Mouse (Mus musculus) embryonic facial prominence, embryonic 13.5 days (tissue): ENCODE measurements around the gene Zdhhc24. TPM values are rescaled to one million over a fixed set of nuclear protein-coding genes. Genes with fewer than 3 reads are reported as not detected.
A peak's percentile ranks its signal among the peaks of the same experiment; 100 is the strongest.
"Not testable (repeated sequence)": the region's sequence is repeated elsewhere in the genome, so short reads cannot be mapped to it uniquely, and the experiment has no call there.

ENCODE experiments used
- ATAC-seq: fragments of 200-750 bp; cut with Nextera tagmentation; 2 replicates; pipeline ENCODE4 v1.8.0; 2017; ENCODE audit warnings: low read depth; ENCODE audit not compliant: insufficient number of reproducible peaks, insufficient read depth, low FRiP score, low TSS enrichment
- H3K27ac ChIP-seq: fragments of 300-500 bp; sonication (generic); 2 replicates; pipeline ENCODE4 v1.5.1; 2015; ENCODE audit warnings: moderate library complexity, mild to moderate bottlenecking, inconsistent platforms
- H3K27me3 ChIP-seq: fragments of 300-500 bp; sonication (generic); 2 replicates; pipeline ENCODE4 v1.6.1; 2015; ENCODE audit warnings: mild to moderate bottlenecking, inconsistent platforms
- H3K36me3 ChIP-seq: fragments of 300-500 bp; sonication (generic); 2 replicates; pipeline ENCODE4 v1.6.1; 2015; ENCODE audit warnings: mild to moderate bottlenecking, inconsistent platforms
- H3K4me1 ChIP-seq: fragments of 300-500 bp; sonication (generic); 2 replicates; pipeline ENCODE4 v1.6.1; 2015; ENCODE audit warnings: inconsistent platforms
- H3K4me2 ChIP-seq: fragments of 300-500 bp; sonication (generic); 2 replicates; pipeline ENCODE4 v1.6.1; 2015; ENCODE audit warnings: moderate library complexity, mild to moderate bottlenecking, inconsistent platforms
- H3K4me3 ChIP-seq: fragments of 300-500 bp; sonication (generic); 2 replicates; pipeline ENCODE4 v1.5.1; 2015; ENCODE audit warnings: mild to moderate bottlenecking, inconsistent platforms
- H3K9ac ChIP-seq: fragments of 300-500 bp; sonication (generic); 2 replicates; pipeline ENCODE4 v1.6.1; 2015; ENCODE audit warnings: mild to moderate bottlenecking, inconsistent platforms
- H3K9me3 ChIP-seq: fragments of 300-500 bp; sonication (generic); 2 replicates; pipeline ENCODE4 v1.6.1; 2016; ENCODE audit warnings: inconsistent platforms
- WGBS: fragments of 180-500 bp; shearing (Covaris S2); methylation state at CpG from one replicate; pipeline ENCODE4 v1.1.7; 2015; ENCODE audit warnings: mixed read lengths; 5-methylcytosine and 5-hydroxymethylcytosine counted together
- polyA plus RNA-seq: library from polyadenylated mRNA; unstranded; fragments of >200 nt; fragmentation: Nextera tagmentation; extraction: Ambion mirVana; gene quantifications from 2 replicates; pipeline ENCODE4 v1.2.1, GENCODE M21; 2015

Zdhhc24 gene
- polyA plus RNA-seq, 1 experiment from 2014 or later, result 10.4 TPM

GRCm38 (mm10) chr19:4849800-4850199 lies 28.7 kb upstream of the Zdhhc24 start:
- no peaks in the 10 kb centered on the region for H3K9me3 ChIP-seq
- no peak for ATAC-seq
- 58% methylated on average over 4 of the region's 4 CpGs for WGBS
- H3K4me3 ChIP-seq, result no peak overlapping the region
- H3K27me3 ChIP-seq, result no peaks in the 10 kb centered on the region; the same call in 1 of the 2 replicates
- no peak overlapping the region for H3K4me2 ChIP-seq
- peaks cover 4% of the 10 kb centered on the region for H3K4me1 ChIP-seq
- no peaks in the 10 kb centered on the region for H3K36me3 ChIP-seq
- no peak overlapping the region for H3K9ac ChIP-seq
- H3K27ac ChIP-seq, result no peak overlapping the region

GRCm38 (mm10) chr19:4850281-4850680 lies 28.2 kb upstream of the Zdhhc24 start:
- Histone ChIP-seq H3K4me1 (peaks cover 4% of the 10 kb centered on the region), H3K36me3 (no peaks in the 10 kb centered on the region), H3K27me3 (no peaks in the 10 kb centered on the region; the same call in 1 of the 2 replicates), H3K9ac (no peak overlapping the region), H3K27ac (no peak overlapping the region), H3K9me3 (no peaks in the 10 kb centered on the region), H3K4me3 (no peak overlapping the region), H3K4me2 (no peak overlapping the region)
- WGBS, result 41% methylated on average over 5 of the region's 5 CpGs
- no peak for ATAC-seq

- Histone ChIP-seq H3K27me3 (0 out of 2 replicates have a peak, but pooled peaks cover 2% of the 10 kb centered on the region), H3K36me3 (peaks cover 3% of the 10 kb centered on the region; the same call in 1 of the 2 replicates), H3K9ac (peak within 1 kb of the TSS; percentile 79), H3K4me2 (peak within 1 kb of the TSS; percentile 96), H3K9me3 (no peaks in the 10 kb centered on the region), H3K4me3 (peak within 1 kb of the TSS; percentile 57), H3K27ac (no peak within 1 kb of the TSS; the same call in 1 of the 2 replicates), H3K4me1 (peaks cover 4% of the 10 kb centered on the region)
- 4% methylated on average over 41 of the region's 45 CpGs for WGBS
- peak; percentile 72; the same call in 1 of the 2 replicates for ATAC-seq
Observed at GRCm38 (mm10) chr19:4854552-4855469, 23.7 kb upstream of the Zdhhc24 start, which contains the start of gene Ctsf. TSS of gene Ctsf (plus strand) at chr19:4855130.

- whole genome bisulfite sequencing, result 2% methylated on average over 14 of the region's 14 CpGs
- no peak overlapping the region; the same call in 1 of the 2 replicates for H3K27ac ChIP-seq
- H3K4me3 ChIP-seq, result peak overlapping the region; percentile 57
- H3K4me2 ChIP-seq, result peak overlapping the region; percentile 96
- peak overlapping the region; percentile 79 for H3K9ac ChIP-seq
- H3K4me1 ChIP-seq, result peaks cover 4% of the 10 kb centered on the region
- H3K36me3 ChIP-seq, result peaks cover 7% of the 10 kb centered on the region
- H3K27me3 ChIP-seq, result 0 out of 2 replicates have a peak, but pooled peaks cover 2% of the 10 kb centered on the region
- 0 out of 2 replicates have a peak, but pooled peaks have one; percentile 43 for ATAC-seq
- no peaks in the 10 kb centered on the region for H3K9me3 ChIP-seq
Observed at GRCm38 (mm10) chr19:4855470-4855820, 23.0 kb upstream of the Zdhhc24 start.

GRCm38 (mm10) chr19:4855951-4856350 lies 22.5 kb upstream of the Zdhhc24 start:
- H3K27me3 ChIP-seq, result 0 out of 2 replicates have a peak, but pooled peaks cover 2% of the 10 kb centered on the region
- peaks cover 4% of the 10 kb centered on the region for H3K4me1 ChIP-seq
- peak overlapping the region; percentile 96 for H3K4me2 ChIP-seq
- H3K9me3 ChIP-seq, result no peaks in the 10 kb centered on the region
- WGBS, result 70% methylated on average over 4 of the region's 4 CpGs
- no peak overlapping the region for H3K27ac ChIP-seq
- ATAC-seq, result no peak
- H3K36me3 ChIP-seq, result peaks cover 8% of the 10 kb centered on the region
- peak overlapping the region; percentile 57 for H3K4me3 ChIP-seq
- H3K9ac ChIP-seq, result peak overlapping the region; percentile 79; the same call in 1 of the 2 replicates

- Histone ChIP-seq H3K9ac (no peak overlapping the region), H3K4me3 (no peak overlapping the region), H3K4me2 (no peak overlapping the region), H3K27ac (no peak overlapping the region), H3K4me1 (peaks cover 4% of the 10 kb centered on the region), H3K27me3 (peaks cover 2% of the 10 kb centered on the region; the same call in 1 of the 2 replicates), H3K36me3 (peaks cover 11% of the 10 kb centered on the region), H3K9me3 (no peaks in the 10 kb centered on the region)
- no peak for ATAC-seq
- 72% methylated on average over 6 of the region's 6 CpGs for WGBS
Observed at GRCm38 (mm10) chr19:4859081-4859480, 19.4 kb upstream of the Zdhhc24 start.

- H3K4me1 ChIP-seq, result peaks cover 6% of the 10 kb centered on the region; the same call in 1 of the 2 replicates
- H3K9ac ChIP-seq, result no peak overlapping the region
- H3K27me3 ChIP-seq, result peaks cover 21% of the 10 kb centered on the region
- WGBS, result 83% methylated on average over 6 of the region's 6 CpGs
- no peak overlapping the region for H3K27ac ChIP-seq
- H3K4me2 ChIP-seq, result no peak overlapping the region
- H3K4me3 ChIP-seq, result no peak overlapping the region
- H3K36me3 ChIP-seq, result peaks cover 11% of the 10 kb centered on the region
- no peaks in the 10 kb centered on the region for H3K9me3 ChIP-seq
- ATAC-seq, result no peak
Observed at GRCm38 (mm10) chr19:4863048-4863447, 15.4 kb upstream of the Zdhhc24 start.

- 7% methylated on average over 17 of the region's 17 CpGs for WGBS
- no peak for ATAC-seq
- Histone ChIP-seq H3K4me3 (peak overlapping the region; percentile 14; the same call in 1 of the 2 replicates), H3K4me2 (peak overlapping the region; percentile 41), H3K9ac (peak overlapping the region; percentile 47; the same call in 1 of the 2 replicates), H3K36me3 (peaks cover 7% of the 10 kb centered on the region), H3K9me3 (no peaks in the 10 kb centered on the region), H3K27me3 (peaks cover 21% of the 10 kb centered on the region), H3K27ac (no peak overlapping the region), H3K4me1 (peaks cover 6% of the 10 kb centered on the region; the same call in 1 of the 2 replicates)
Observed at GRCm38 (mm10) chr19:4865147-4865546, 13.3 kb upstream of the Zdhhc24 start.

GRCm38 (mm10) chr19:4874613-4875012 lies 3.9 kb upstream of the Zdhhc24 start:
- H3K9ac ChIP-seq, ATAC-seq, H3K36me3 ChIP-seq, H3K4me2 ChIP-seq, H3K27ac ChIP-seq, H3K27me3 ChIP-seq, H3K9me3 ChIP-seq, H3K4me3 ChIP-seq: not testable (repeated sequence)
- WGBS, result 88% methylated on average over 1 of the region's 1 CpGs
- peaks cover 16% of the 10 kb centered on the region for H3K4me1 ChIP-seq

GRCm38 (mm10) chr19:4876241-4876640 lies 2.2 kb upstream of the Zdhhc24 start:
- H3K9me3 ChIP-seq, result no peaks in the 10 kb centered on the region
- no peaks in the 10 kb centered on the region for H3K36me3 ChIP-seq
- no peak overlapping the region for H3K27ac ChIP-seq
- peaks cover 16% of the 10 kb centered on the region for H3K4me1 ChIP-seq
- no peak overlapping the region for H3K4me3 ChIP-seq
- ATAC-seq, result no peak
- H3K27me3 ChIP-seq, result peaks cover 4% of the 10 kb centered on the region; the same call in 1 of the 2 replicates
- no peak overlapping the region for H3K4me2 ChIP-seq
- no peak overlapping the region for H3K9ac ChIP-seq
- WGBS, result 59% methylated on average over 4 of the region's 4 CpGs

- H3K9me3 ChIP-seq, result no peaks in the 10 kb centered on the region
- peaks cover 16% of the 10 kb centered on the region for H3K4me1 ChIP-seq
- H3K27me3 ChIP-seq, result peaks cover 4% of the 10 kb centered on the region; the same call in 1 of the 2 replicates
- no peak for ATAC-seq
- no peak overlapping the region for H3K4me3 ChIP-seq
- no peak overlapping the region for H3K27ac ChIP-seq
- 39% methylated on average over 3 of the region's 3 CpGs for WGBS
- H3K4me2 ChIP-seq, result peak overlapping the region; percentile 9; the same call in 1 of the 2 replicates
- no peaks in the 10 kb centered on the region for H3K36me3 ChIP-seq
- H3K9ac ChIP-seq, result no peak overlapping the region
Observed at GRCm38 (mm10) chr19:4876755-4877154, 1.7 kb upstream of the Zdhhc24 start.
